Mouse (Mus musculus): ENCODE measurements at regions not wholly inside any gene's neighbourhood (a gene's known extent, or its start where the extent isn't known, plus 50 kb on each side); places are given as distances from the start of the nearest gene placed in this dataset.

- Histone ChIP-seq H3K27ac (ENCODE audit: insufficient read depth, low read depth, low read length) (no peak overlapping the region), H3K4me3 (ENCODE audit: insufficient read depth, low read depth, low read length) (no peak overlapping the region), H3K4me1 (ENCODE audit: control insufficient read depth, insufficient read depth, low read length) (no peaks in the 10 kb centered on the region)
- WGBS, result 32% methylated on average over 1 of the region's 1 CpGs
- TF ChIP-seq CTCF (IDR thresholded peaks at IDR 0.05; ENCODE audit: insufficient read depth, low read depth, low read length) (no peak), POLR2A (IDR thresholded peaks at IDR 0.05; ENCODE audit: insufficient read depth, low read depth, low read length) (no peak)
These were observed 223.8 kb downstream of the Hace1 start for GRCm38 (mm10) chr10:45801463-45801862.

- Histone ChIP-seq H3K4me3 (ENCODE audit: insufficient read depth, low read depth, low read length) (no peak overlapping the region), H3K27ac (ENCODE audit: insufficient read depth, low read depth, low read length) (no peak overlapping the region), H3K4me1 (ENCODE audit: control insufficient read depth, insufficient read depth, low read length) (no peaks in the 10 kb centered on the region)
- no peak for TF ChIP-seq POLR2A (IDR thresholded peaks at IDR 0.05; ENCODE audit: insufficient read depth, low read depth, low read length)
- WGBS, result 37% methylated on average over 18 of the region's 18 CpGs
These were observed 229.6 kb downstream of the Hace1 start for GRCm38 (mm10) chr10:45806984-45807827.

- H3K27ac ChIP-seq (ENCODE audit: insufficient read depth, low read depth, low read length), result no peak overlapping the region
- TF ChIP-seq POLR2A (IDR thresholded peaks at IDR 0.05; ENCODE audit: insufficient read depth, low read depth, low read length) (no peak), CTCF (IDR thresholded peaks at IDR 0.05; ENCODE audit: insufficient read depth, low read depth, low read length) (no peak)
- 66% methylated on average over 6 of the region's 6 CpGs for WGBS
- H3K4me3 ChIP-seq (ENCODE audit: insufficient read depth, low read depth, low read length), result no peak overlapping the region
- H3K4me1 ChIP-seq (ENCODE audit: control insufficient read depth, insufficient read depth, low read length), result no peaks in the 10 kb centered on the region
These were observed 234.3 kb downstream of the Hace1 start for GRCm38 (mm10) chr10:45811882-45812281.

GRCm38 (mm10) chr10:45813804-45814203, 236.2 kb downstream of the Hace1 start:
- 72% methylated on average over 2 of the region's 2 CpGs for WGBS
- no peak overlapping the region for H3K4me3 ChIP-seq (ENCODE audit: insufficient read depth, low read depth, low read length)
- no peak overlapping the region for H3K27ac ChIP-seq (ENCODE audit: insufficient read depth, low read depth, low read length)
- no peak for TF ChIP-seq POLR2A (IDR thresholded peaks at IDR 0.05; ENCODE audit: insufficient read depth, low read depth, low read length)
- TF ChIP-seq CTCF (IDR thresholded peaks at IDR 0.05; ENCODE audit: insufficient read depth, low read depth, low read length), result no peak
- no peaks in the 10 kb centered on the region for H3K4me1 ChIP-seq (ENCODE audit: control insufficient read depth, insufficient read depth, low read length)

GRCm38 (mm10) chr10:45816679-45817078, 239.1 kb downstream of the Hace1 start:
- Histone ChIP-seq H3K4me3 (ENCODE audit: insufficient read depth, low read depth, low read length) (no peak overlapping the region), H3K27ac (ENCODE audit: insufficient read depth, low read depth, low read length) (no peak overlapping the region), H3K4me1 (ENCODE audit: control insufficient read depth, insufficient read depth, low read length) (no peaks in the 10 kb centered on the region)
- WGBS, result 93% methylated on average over 4 of the region's 4 CpGs
- TF ChIP-seq POLR2A (IDR thresholded peaks at IDR 0.05; ENCODE audit: insufficient read depth, low read depth, low read length) (no peak), CTCF (IDR thresholded peaks at IDR 0.05; ENCODE audit: insufficient read depth, low read depth, low read length) (no peak)

- H3K27ac ChIP-seq (ENCODE audit: insufficient read depth, low read depth, low read length), result no peak overlapping the region
- H3K4me1 ChIP-seq (ENCODE audit: control insufficient read depth, insufficient read depth, low read length), result no peaks in the 10 kb centered on the region
- WGBS, result 41% methylated on average over 8 of the region's 8 CpGs
- no peak for TF ChIP-seq POLR2A (IDR thresholded peaks at IDR 0.05; ENCODE audit: insufficient read depth, low read depth, low read length)
- no peak for TF ChIP-seq CTCF (IDR thresholded peaks at IDR 0.05; ENCODE audit: insufficient read depth, low read depth, low read length)
- H3K4me3 ChIP-seq (ENCODE audit: insufficient read depth, low read depth, low read length), result no peak overlapping the region
These were observed 243.5 kb downstream of the Hace1 start for GRCm38 (mm10) chr10:45820986-45821655.

GRCm38 (mm10) chr10:45822251-45822650, 244.6 kb downstream of the Hace1 start:
- WGBS, result 91% methylated on average over 1 of the region's 1 CpGs
- TF ChIP-seq POLR2A (IDR thresholded peaks at IDR 0.05; ENCODE audit: insufficient read depth, low read depth, low read length), result no peak
- TF ChIP-seq CTCF (IDR thresholded peaks at IDR 0.05; ENCODE audit: insufficient read depth, low read depth, low read length), result no peak
- Histone ChIP-seq H3K27ac (ENCODE audit: insufficient read depth, low read depth, low read length) (no peak overlapping the region), H3K4me1 (ENCODE audit: control insufficient read depth, insufficient read depth, low read length) (no peaks in the 10 kb centered on the region), H3K4me3 (ENCODE audit: insufficient read depth, low read depth, low read length) (no peak overlapping the region)

- Histone ChIP-seq H3K27ac (ENCODE audit: insufficient read depth, low read depth, low read length) (no peak overlapping the region), H3K4me1 (ENCODE audit: control insufficient read depth, insufficient read depth, low read length) (no peaks in the 10 kb centered on the region), H3K4me3 (ENCODE audit: insufficient read depth, low read depth, low read length) (no peak overlapping the region)
- TF ChIP-seq CTCF (IDR thresholded peaks at IDR 0.05; ENCODE audit: insufficient read depth, low read depth, low read length) (no peak), POLR2A (IDR thresholded peaks at IDR 0.05; ENCODE audit: insufficient read depth, low read depth, low read length) (no peak)
- 46% methylated on average over 2 of the region's 2 CpGs for WGBS
These were observed 246.0 kb downstream of the Hace1 start for GRCm38 (mm10) chr10:45823612-45824011.

GRCm38 (mm10) chr10:45848654-45849053, 271.0 kb downstream of the Hace1 start:
- no peak overlapping the region for H3K27ac ChIP-seq (ENCODE audit: insufficient read depth, low read depth, low read length)
- peaks cover 2% of the 10 kb centered on the region; the same call in 1 of the 2 replicates for H3K4me1 ChIP-seq (ENCODE audit: control insufficient read depth, insufficient read depth, low read length)
- TF ChIP-seq POLR2A (IDR thresholded peaks at IDR 0.05; ENCODE audit: insufficient read depth, low read depth, low read length), result no peak
- no peak for TF ChIP-seq CTCF (IDR thresholded peaks at IDR 0.05; ENCODE audit: insufficient read depth, low read depth, low read length)
- no peak overlapping the region for H3K4me3 ChIP-seq (ENCODE audit: insufficient read depth, low read depth, low read length)
- WGBS, result 72% methylated on average over 2 of the region's 2 CpGs
